Mouse (Mus musculus): ENCODE results near the gene Tekt1.

DNA sequence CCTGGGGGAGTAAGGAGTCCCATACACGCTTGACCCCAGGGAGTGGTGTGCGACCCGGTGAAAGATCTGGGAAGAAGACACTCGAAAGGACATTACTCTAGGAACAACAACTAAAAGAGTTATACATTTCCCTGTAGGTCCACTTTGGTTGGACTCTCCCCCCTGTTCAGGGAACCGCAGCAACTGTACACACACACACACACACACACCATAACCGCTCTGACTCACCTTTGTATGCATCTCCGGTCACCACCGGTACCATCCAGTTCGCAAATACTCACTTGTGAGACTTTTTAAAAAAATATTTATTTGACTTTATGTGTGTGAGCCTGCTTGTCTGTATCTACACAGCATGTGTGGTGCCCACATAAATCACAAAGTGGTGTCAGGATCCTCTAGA lies 49.7 kb upstream of the Tekt1 start:
- TF ChIP-seq CTCF (IDR thresholded peaks at IDR 0.05; ENCODE audit: control insufficient read depth, insufficient read depth, low read length) (no peak), POLR2A (IDR thresholded peaks at IDR 0.05; ENCODE audit: borderline replicate concordance, control insufficient read depth, low read depth, low read length) (no peak)

Data from bone marrow, adult 2 months (tissue).